Mouse (Mus musculus) heart, embryonic 15.5 days (tissue): ENCODE measurements around the gene Ubash3a. TPM values are rescaled to one million over a fixed set of nuclear protein-coding genes. Genes with fewer than 3 reads are reported as not detected.

Source experiments
- ATAC-seq: fragments of 200-750 bp; cut with Nextera tagmentation; replicated peaks from 2 replicates; pipeline ENCODE4 v1.8.0; 2017; ENCODE audit warnings: low read depth, moderate TSS enrichment; ENCODE audit not compliant: insufficient number of reproducible peaks, insufficient read depth, low FRiP score
- H3K27ac ChIP-seq: fragments of 300-500 bp; sonication (generic); 2 replicates; pipeline ENCODE4 v1.5.1; 2015; ENCODE audit warnings: mild to moderate bottlenecking, inconsistent platforms
- H3K27me3 ChIP-seq: fragments of 300-500 bp; sonication (generic); 2 replicates; pipeline ENCODE4 v1.6.1; 2015; ENCODE audit warnings: inconsistent platforms
- H3K36me3 ChIP-seq: fragments of 300-500 bp; sonication (generic); 2 replicates; pipeline ENCODE4 v1.6.1; 2015; ENCODE audit warnings: mild to moderate bottlenecking, inconsistent platforms
- H3K4me1 ChIP-seq: fragments of 300-500 bp; sonication (generic); replicated peaks from 2 replicates; pipeline ENCODE4 v1.6.1; 2015; ENCODE audit warnings: inconsistent platforms
- H3K4me2 ChIP-seq: fragments of 300-500 bp; sonication (generic); 2 replicates; pipeline ENCODE4 v1.6.1; 2015; ENCODE audit warnings: inconsistent platforms, mild to moderate bottlenecking, moderate library complexity
- H3K4me3 ChIP-seq: fragments of 300-500 bp; sonication (generic); 2 replicates; pipeline ENCODE4 v1.5.1; 2015; ENCODE audit warnings: mild to moderate bottlenecking, inconsistent platforms
- H3K9ac ChIP-seq: fragments of 300-500 bp; sonication (generic); 2 replicates; pipeline ENCODE4 v1.6.1; 2015; ENCODE audit warnings: mild to moderate bottlenecking, inconsistent platforms
- H3K9me3 ChIP-seq: fragments of 300-500 bp; sonication (generic); replicated peaks from 2 replicates; pipeline ENCODE4 v1.6.1; 2016; ENCODE audit warnings: inconsistent platforms
- WGBS: fragments of 180-500 bp; shearing (Covaris S2); methylation state at CpG from one replicate; pipeline ENCODE4 v1.1.7; 2015; ENCODE audit warnings: mixed read lengths; 5-methylcytosine and 5-hydroxymethylcytosine counted together
- polyA plus RNA-seq: library from polyadenylated mRNA; unstranded; fragments of >200 nt; fragmentation: Nextera tagmentation; extraction: Ambion mirVana; gene quantifications from 2 replicates; pipeline ENCODE4 v1.2.1, GENCODE M21; 2015

Ubash3a gene
- polyA plus RNA-seq, 1 experiment from 2014 or later: 0.37 TPM

GRCm38 (mm10) chr17:31242764-31243163 lies 35.1 kb downstream of the Ubash3a start:
- Histone ChIP-seq H3K36me3 (no peaks in the 10 kb centered on the region), H3K4me1 (peaks cover 7% of the 10 kb centered on the region), H3K9me3 (no peaks in the 10 kb centered on the region), H3K4me3 (no peak overlapping the region), H3K27ac (no peak overlapping the region), H3K4me2 (no peak overlapping the region), H3K27me3 (no peaks in the 10 kb centered on the region), H3K9ac (no peak overlapping the region)
- ATAC-seq: no peak
- 6% methylated on average over 1 of the region's 1 CpGs for WGBS

GRCm38 (mm10) chr17:31245321-31245720 lies 37.6 kb downstream of the Ubash3a start:
- Histone ChIP-seq H3K4me1 (peaks cover 7% of the 10 kb centered on the region), H3K9ac (no peak overlapping the region), H3K9me3 (no peaks in the 10 kb centered on the region), H3K27me3 (no peaks in the 10 kb centered on the region), H3K4me3 (no peak overlapping the region), H3K36me3 (no peaks in the 10 kb centered on the region), H3K4me2 (no peak overlapping the region), H3K27ac (no peak overlapping the region)
- 33% methylated on average over 5 of the region's 5 CpGs for WGBS
- 0 out of 2 replicates have a peak, but pooled peaks have one; percentile 43 for ATAC-seq

GRCm38 (mm10) chr17:31247144-31247543 lies 39.5 kb downstream of the Ubash3a start:
- Histone ChIP-seq H3K9ac (no peak overlapping the region), H3K36me3 (no peaks in the 10 kb centered on the region), H3K27ac (no peak overlapping the region), H3K4me2 (no peak overlapping the region), H3K27me3 (no peaks in the 10 kb centered on the region), H3K9me3 (no peaks in the 10 kb centered on the region), H3K4me3 (no peak overlapping the region), H3K4me1 (peaks cover 7% of the 10 kb centered on the region)
- WGBS: 37% methylated on average over 5 of the region's 5 CpGs
- ATAC-seq: no peak

GRCm38 (mm10) chr17:31253951-31254350 lies 46.3 kb downstream of the Ubash3a start:
- WGBS: 53% methylated on average over 5 of the region's 5 CpGs
- Histone ChIP-seq H3K9ac (no peak overlapping the region), H3K27me3 (no peaks in the 10 kb centered on the region), H3K9me3 (no peaks in the 10 kb centered on the region), H3K4me3 (no peak overlapping the region), H3K4me1 (peaks cover 5% of the 10 kb centered on the region), H3K27ac (no peak overlapping the region; the same call in 1 of the 2 replicates), H3K4me2 (no peak overlapping the region), H3K36me3 (no peaks in the 10 kb centered on the region)
- ATAC-seq: no peak

- Histone ChIP-seq H3K27ac (no peak overlapping the region; the same call in 1 of the 2 replicates), H3K4me1 (peaks cover 5% of the 10 kb centered on the region), H3K4me2 (no peak overlapping the region), H3K27me3 (no peaks in the 10 kb centered on the region), H3K36me3 (no peaks in the 10 kb centered on the region), H3K4me3 (no peak overlapping the region), H3K9ac (no peak overlapping the region), H3K9me3 (no peaks in the 10 kb centered on the region)
- ATAC-seq: 0 out of 2 replicates have a peak, but pooled peaks have one; percentile 50
- WGBS: 12% methylated on average over 9 of the region's 9 CpGs
Measured at GRCm38 (mm10) chr17:31254463-31254931, 46.8 kb downstream of the Ubash3a start.

GRCm38 (mm10) chr17:31257149-31257548 lies 49.5 kb downstream of the Ubash3a start:
- H3K4me2 ChIP-seq: no peak overlapping the region

GRCm38 (mm10) chr17:31257898-31258297 lies 50.2 kb downstream of the Ubash3a start:
- no peak overlapping the region for H3K27ac ChIP-seq
- H3K4me3 ChIP-seq: no peak overlapping the region
- H3K4me1 ChIP-seq: peaks cover 5% of the 10 kb centered on the region
- no peak overlapping the region for H3K9ac ChIP-seq
- H3K27me3 ChIP-seq: no peaks in the 10 kb centered on the region
- H3K4me2 ChIP-seq: no peak overlapping the region
- H3K9me3 ChIP-seq: no peaks in the 10 kb centered on the region
- 85% methylated on average over 12 of the region's 12 CpGs for WGBS
- H3K36me3 ChIP-seq: no peaks in the 10 kb centered on the region
- ATAC-seq: no peak

More at GRCm38 (mm10) chr17:31257149-31257548, 49.5 kb downstream of the Ubash3a start:
- Histone ChIP-seq H3K9ac (no peak overlapping the region), H3K27ac (no peak overlapping the region), H3K4me3 (no peak overlapping the region), H3K36me3 (no peaks in the 10 kb centered on the region), H3K4me1 (peaks cover 5% of the 10 kb centered on the region), H3K27me3 (no peaks in the 10 kb centered on the region), H3K9me3 (no peaks in the 10 kb centered on the region)
- ATAC-seq: no peak
- WGBS: 54% methylated on average over 1 of the region's 1 CpGs

GRCm38 (mm10) chr17:31258310-31258865 lies 50.7 kb downstream of the Ubash3a start:
- H3K4me1 ChIP-seq: peaks cover 5% of the 10 kb centered on the region
- ATAC-seq: no peak
- no peak overlapping the region for H3K4me2 ChIP-seq
- no peaks in the 10 kb centered on the region for H3K9me3 ChIP-seq
- 72% methylated on average over 9 of the region's 9 CpGs for WGBS
- no peak overlapping the region for H3K4me3 ChIP-seq
- no peak overlapping the region for H3K9ac ChIP-seq
- no peak overlapping the region for H3K27ac ChIP-seq
- no peaks in the 10 kb centered on the region for H3K36me3 ChIP-seq
- no peaks in the 10 kb centered on the region for H3K27me3 ChIP-seq

GRCm38 (mm10) chr17:31259145-31259544 lies 51.5 kb downstream of the Ubash3a start:
- H3K4me1 ChIP-seq: peaks cover 5% of the 10 kb centered on the region
- no peaks in the 10 kb centered on the region for H3K9me3 ChIP-seq
- H3K36me3 ChIP-seq: no peaks in the 10 kb centered on the region
- WGBS: 82% methylated on average over 4 of the region's 4 CpGs
- H3K9ac ChIP-seq: no peak overlapping the region
- ATAC-seq: no peak
- no peak overlapping the region for H3K4me2 ChIP-seq
- no peak overlapping the region for H3K27ac ChIP-seq
- no peaks in the 10 kb centered on the region for H3K27me3 ChIP-seq
- H3K4me3 ChIP-seq: no peak overlapping the region

- no peak for ATAC-seq
- H3K4me2 ChIP-seq: no peak overlapping the region
- H3K4me3 ChIP-seq: no peak overlapping the region
- H3K4me1 ChIP-seq: no peaks in the 10 kb centered on the region
- no peak overlapping the region for H3K9ac ChIP-seq
- no peaks in the 10 kb centered on the region for H3K9me3 ChIP-seq
- H3K27me3 ChIP-seq: no peaks in the 10 kb centered on the region
- H3K36me3 ChIP-seq: no peaks in the 10 kb centered on the region
- H3K27ac ChIP-seq: no peak overlapping the region
- 68% methylated on average over 4 of the region's 4 CpGs for WGBS
Measured at GRCm38 (mm10) chr17:31259825-31260224, 52.2 kb downstream of the Ubash3a start.

GRCm38 (mm10) chr17:31260430-31260829 lies 52.8 kb downstream of the Ubash3a start:
- Histone ChIP-seq H3K4me1 (no peaks in the 10 kb centered on the region), H3K4me2 (no peak overlapping the region), H3K27ac (no peak overlapping the region), H3K9ac (no peak overlapping the region), H3K27me3 (no peaks in the 10 kb centered on the region), H3K4me3 (no peak overlapping the region), H3K9me3 (no peaks in the 10 kb centered on the region), H3K36me3 (no peaks in the 10 kb centered on the region)
- WGBS: 77% methylated on average over 7 of the region's 7 CpGs
- no peak for ATAC-seq

- H3K4me2 ChIP-seq: no peak overlapping the region
- H3K36me3 ChIP-seq: no peaks in the 10 kb centered on the region
- H3K4me1 ChIP-seq: no peaks in the 10 kb centered on the region
- H3K4me3 ChIP-seq: no peak overlapping the region
- no peak overlapping the region for H3K27ac ChIP-seq
- no peak for ATAC-seq
- 82% methylated on average over 6 of the region's 6 CpGs for WGBS
- no peaks in the 10 kb centered on the region for H3K9me3 ChIP-seq
- H3K27me3 ChIP-seq: no peaks in the 10 kb centered on the region
- H3K9ac ChIP-seq: no peak overlapping the region
Measured at GRCm38 (mm10) chr17:31261352-31261751, 53.7 kb downstream of the Ubash3a start.
